Mouse (Mus musculus) frontal cortex, postnatal 10 days (tissue): ENCODE measurements at regions not wholly inside any gene's neighbourhood (a gene's known extent, or its start where the extent isn't known, plus 50 kb on each side); places are given as distances from the start of the nearest gene placed in this dataset.

Experiments
- DNase-seq, 2 experiments: peaks; one replicate each; pipeline ENCODE4 v3.0.0; 2022; ENCODE audit warnings: low spot score in 2 of 2, mixed read lengths in 1 of 2

DNA sequence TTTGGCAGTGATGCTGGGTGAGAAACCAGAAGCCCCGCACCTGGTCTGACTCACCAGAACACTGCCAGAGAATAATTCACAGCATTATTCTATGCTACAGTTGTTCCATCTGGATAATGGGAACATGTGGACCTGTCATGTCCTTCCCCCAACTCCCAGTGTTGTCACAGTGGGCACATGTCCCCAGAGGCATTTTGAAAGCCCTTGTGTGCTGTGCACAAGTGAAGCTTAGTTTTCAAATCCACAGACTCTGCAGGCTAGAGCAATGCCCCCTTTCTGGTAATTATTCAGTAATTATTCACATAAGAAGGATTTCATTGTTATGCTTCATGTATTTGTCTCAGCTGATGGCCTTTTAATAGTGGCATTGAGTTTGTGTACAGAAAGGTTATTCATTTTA, 146.7 kb downstream of the Slc4a3 start:
- no peak for DNase-seq

DNA sequence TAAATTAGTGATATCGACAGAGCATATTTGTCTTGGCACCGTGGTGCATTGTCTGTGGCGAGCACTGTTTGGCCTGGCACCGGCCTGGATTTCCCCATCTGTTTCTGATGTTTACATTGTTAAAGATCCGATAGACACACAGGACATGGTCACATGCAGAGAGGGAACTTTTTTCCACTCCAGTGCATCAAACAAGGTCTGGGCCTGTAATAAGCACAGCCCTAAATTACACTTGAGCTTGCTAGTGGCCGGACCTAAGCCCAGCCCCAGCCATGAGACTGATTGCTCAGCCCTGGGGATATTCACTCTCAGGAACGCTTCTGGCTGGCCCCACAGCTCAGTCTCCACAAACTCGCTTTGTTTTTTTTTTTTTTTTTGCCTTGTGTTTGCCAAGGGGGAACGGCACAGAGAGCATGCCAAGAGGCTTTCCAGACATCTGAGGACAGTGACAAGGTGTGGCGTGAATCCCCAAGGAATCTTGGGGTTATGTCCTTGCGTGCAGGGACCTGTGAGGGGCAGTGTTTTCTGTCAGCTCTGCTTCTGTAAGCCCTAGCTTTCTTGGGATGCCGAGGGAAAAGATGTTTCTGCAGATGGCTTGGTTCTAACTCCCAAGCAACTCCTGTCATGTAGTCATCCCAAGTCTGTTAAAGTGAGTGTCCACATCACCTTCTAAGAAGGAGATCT, 147.3 kb downstream of the Slc4a3 start:
- DNase-seq = no peak

DNA sequence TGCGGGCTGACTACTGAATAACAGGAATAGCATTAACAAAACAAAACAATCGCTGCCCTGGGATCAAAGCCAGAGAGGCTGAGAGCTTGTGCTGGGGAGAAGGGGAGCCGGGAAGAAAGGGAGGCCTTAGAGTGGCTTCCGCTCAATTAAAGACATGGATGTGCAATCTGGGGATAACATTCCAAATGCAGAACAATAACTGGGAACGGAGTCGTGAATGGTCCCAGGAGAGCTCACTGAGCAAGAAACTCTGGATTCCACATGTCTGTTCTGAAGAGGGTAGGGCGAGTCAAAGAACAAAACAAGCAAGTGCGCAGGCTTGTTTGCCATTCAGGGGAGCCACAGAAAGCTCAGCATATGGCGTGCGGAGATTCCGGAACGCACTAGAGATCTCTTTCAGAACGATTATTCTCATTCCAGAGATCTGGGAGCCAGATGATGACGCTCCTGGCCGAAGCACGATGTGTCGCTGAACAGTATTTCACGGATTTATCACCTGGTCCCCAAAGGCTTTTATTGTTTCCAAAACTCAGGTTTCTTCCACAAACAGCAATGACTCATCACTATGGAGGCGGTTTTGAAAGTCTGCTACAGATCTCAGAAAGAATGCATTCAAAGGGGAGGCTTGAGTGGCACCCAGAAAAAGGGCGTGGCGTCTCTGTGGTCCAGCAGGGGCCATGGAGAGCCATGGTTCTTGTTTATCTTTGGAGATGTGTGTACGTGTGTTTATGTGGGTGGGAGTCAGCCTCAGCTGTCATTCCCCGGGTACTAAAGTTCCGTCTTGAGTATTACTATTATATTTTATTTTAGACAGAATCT, 159.0 kb downstream of the Slc4a3 start:
- DNase-seq = peak in 1 of 2 experiments; percentile 17

DNA sequence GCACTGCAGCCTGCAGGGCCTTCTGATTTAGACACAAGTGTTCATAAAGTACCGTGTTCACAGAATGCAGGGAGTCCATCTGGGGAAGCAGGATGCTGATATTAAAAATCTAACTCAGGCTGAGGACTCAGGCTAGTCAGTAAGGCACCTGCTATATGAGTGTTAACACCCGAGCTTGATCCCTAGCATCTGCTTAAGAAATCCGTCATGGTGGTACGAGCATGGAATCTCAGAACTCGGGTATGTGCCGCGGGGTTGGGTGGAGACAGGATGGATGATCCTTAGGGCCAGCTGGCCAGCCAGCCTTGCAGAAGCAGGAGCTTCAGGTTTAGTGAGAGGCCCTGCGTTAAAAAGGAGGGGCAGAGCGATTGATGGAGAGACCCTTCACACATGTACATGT, 160.1 kb downstream of the Slc4a3 start:
- DNase-seq = no peak

DNA sequence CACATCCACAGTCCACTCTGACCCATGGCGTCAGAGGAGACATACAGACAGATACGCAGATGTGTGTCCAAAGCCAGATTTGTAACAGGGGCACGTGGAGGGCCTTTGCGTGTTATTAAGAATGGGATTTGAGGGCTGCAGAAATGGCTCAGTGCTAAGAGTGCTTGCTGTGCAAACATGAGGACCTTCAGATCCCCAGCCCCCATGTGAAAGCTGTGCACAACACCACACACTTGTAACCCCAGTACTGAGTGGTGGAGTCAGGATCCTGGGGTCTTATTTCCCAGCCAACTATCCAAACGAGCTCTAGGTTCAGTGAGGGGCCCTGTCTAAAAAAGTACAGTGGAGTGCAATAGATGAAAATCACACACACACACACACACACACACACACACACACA, 177.4 kb downstream of the Slc4a3 start:
- DNase-seq = no peak

DNA sequence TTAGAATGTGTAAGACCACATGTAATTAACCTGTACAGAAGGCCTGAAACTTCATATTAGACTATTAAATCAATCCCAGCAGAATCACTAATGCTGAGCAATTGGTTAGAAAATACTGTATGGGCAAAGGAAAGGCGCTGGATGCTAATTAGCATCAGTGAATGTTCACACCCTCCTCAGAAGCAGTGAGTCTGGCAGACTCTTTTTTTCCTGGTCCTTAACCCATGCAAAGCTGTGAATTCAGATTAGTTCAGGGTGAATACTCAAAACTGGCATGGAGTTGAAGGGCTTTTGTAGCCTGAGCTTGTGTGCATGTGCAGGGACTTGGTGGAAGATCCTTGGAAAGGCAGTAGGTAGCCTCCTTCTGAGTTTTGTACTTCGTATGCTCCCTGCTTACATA, 179.3 kb downstream of the Slc4a3 start:
- DNase-seq = no peak

DNA sequence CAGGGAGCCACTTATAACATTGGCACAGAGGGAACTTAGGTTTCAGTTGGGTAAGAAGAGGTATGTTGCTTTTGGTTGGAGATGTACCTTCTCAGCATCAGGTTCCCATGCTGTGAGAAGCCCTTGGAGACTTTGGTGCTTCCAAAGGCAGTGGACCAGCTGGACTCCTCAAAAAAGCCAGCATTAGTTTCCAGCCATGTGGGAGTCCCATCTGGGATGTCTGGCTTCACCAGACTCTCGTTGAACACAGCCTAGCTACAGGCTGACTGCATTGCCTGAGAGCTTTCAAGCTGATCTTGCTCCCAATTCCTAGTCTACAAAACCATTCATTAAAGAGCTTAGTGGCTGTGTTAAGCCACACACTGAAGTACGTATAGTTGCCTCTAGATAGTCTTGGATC, 182.8 kb downstream of the Slc4a3 start:
- no peak for DNase-seq

DNA sequence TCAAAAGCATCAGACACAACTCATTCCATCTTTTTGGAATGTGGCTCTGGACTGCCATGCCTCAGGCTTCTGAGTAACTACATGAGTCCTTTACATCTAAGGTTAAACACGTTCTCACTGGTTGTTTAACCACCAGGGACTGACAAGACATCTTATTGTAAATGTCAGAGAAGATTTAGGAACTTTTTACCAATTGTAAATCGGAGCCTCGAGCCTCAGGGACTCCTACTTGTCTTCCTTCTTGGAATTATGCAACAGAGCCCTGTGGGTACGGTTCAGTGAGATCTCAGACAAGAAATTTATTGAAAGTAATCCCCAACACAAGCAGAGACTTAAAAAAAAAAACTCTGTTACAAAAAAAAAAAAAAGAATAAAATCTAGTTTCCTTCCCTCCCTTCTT, 187.7 kb downstream of the Slc4a3 start:
- no peak for DNase-seq

DNA sequence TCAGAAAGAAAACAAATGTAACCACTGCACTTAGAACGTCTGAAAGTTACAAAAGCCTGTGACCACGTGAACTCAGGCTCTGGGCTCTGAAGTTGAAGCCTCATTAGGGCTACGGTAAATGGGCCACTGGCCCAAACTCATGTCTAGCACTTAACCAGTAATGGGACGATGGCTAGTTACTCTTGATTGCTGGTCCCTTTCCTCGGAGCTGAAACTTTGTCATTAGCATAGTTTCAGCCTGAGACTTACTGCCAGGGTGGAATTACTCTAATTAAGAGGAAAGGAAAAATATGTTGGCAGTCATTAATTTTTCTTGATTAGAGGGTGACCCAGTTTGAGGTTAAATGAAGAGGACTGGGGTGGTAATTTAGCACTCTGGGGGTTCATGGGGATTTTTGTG, 192.6 kb downstream of the Slc4a3 start:
- no peak for DNase-seq

DNA sequence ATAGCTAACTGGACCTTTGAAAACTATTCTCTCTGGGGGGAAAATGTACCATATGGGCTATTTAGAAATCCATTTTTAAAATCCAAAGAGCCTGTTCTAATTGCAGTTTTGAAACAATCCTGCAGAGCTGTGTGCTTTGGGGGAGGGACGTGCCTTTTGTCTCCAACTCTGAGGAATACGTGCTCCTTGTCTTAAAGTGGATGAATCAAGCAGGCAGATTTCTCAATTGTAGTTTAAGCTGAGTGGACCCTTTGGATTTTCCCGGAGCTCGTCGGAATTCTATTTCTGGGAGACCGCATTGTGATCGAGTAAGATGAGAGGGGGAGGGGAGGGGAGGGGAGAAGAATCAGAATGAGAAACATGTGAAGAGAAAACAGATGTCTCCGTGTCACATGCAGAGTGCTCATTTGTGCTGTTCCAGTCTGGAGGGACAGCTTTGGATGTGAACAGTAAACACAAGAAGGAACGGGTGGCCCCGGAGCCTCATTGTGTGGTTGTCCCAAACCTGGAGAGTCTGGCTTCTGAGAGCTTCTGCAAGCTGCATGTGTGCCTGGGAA, 203.7 kb downstream of the Slc4a3 start:
- DNase-seq = peak in 1 of 2 experiments; percentile 9

DNA sequence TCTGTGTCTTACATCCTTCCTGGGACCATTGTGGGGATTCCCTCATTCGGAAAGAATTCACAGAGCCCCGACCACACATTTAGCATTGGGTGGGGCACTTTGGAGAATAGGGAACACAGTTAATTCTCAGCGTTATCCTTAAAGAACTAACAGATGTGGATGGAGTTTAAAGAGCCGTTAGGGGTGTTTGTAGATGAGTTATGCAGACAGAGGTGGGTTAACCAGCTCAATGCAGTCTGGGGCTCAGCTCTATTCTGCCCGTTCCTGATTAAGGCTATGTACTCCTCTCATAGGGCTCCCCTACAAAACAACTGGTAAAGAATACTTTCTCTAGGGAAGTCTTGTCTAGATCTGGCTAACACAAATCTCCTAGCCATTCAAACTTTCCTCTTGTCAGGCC, 226.1 kb downstream of the Slc4a3 start:
- no peak for DNase-seq

DNA sequence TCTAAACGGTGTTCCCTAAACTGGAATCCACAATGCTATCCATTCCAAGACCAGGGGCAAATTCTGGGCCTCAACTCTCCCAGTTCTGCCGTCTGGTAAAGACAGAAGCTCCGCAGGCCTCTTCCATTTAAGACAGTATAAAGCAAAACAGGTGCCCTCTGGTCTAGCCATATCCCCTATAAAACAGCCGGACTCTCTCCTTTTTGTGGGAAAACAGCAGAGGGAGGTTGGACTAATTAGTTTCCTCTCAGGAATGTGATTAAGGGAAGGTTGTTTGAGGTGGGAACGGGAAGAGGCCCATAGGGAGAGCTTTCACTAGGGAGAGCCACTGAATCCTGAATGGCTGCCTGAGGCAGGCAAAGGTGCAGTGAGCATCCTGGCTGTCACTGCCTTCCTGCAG, 226.9 kb downstream of the Slc4a3 start:
- no peak for DNase-seq

DNA sequence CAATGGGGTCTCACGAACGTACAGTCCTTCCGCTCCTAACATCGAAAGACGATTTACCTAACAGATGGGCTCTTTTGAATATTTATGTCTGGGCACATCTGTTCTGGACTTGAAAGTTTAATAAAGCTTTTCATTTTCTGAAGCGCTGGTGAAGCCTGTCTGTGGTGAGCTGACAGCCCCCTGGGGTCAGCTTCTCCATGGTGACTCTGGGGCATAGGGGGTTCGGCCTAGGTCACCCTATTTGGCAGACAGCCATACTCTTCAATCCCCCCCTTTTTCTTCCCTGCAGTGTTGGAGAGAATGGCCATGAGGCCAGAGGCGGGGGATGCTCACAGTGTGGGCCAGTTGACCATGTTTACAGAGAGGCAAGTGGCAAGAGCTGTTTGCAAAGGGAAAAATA, 232.8 kb downstream of the Slc4a3 start:
- DNase-seq = no peak

DNA sequence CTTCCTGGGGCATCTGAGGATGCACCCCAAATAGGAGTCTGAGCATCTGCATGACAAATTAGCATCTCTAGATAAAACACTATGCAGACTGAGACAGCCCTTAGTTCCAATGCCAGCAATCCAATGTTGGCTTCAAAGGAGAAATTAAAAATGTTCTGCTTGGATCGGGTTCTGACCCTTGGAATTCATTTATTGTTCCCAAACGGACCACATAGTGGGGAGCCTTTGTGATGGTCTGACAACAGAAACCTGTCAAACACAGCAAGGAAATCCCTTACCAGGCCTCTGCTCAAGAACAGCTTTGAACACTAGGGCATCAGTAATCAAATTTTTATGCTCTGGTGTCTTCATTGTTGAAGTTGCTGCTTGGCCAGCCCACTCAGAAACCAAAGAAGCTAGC, 237.1 kb downstream of the Slc4a3 start:
- DNase-seq = no peak

DNA sequence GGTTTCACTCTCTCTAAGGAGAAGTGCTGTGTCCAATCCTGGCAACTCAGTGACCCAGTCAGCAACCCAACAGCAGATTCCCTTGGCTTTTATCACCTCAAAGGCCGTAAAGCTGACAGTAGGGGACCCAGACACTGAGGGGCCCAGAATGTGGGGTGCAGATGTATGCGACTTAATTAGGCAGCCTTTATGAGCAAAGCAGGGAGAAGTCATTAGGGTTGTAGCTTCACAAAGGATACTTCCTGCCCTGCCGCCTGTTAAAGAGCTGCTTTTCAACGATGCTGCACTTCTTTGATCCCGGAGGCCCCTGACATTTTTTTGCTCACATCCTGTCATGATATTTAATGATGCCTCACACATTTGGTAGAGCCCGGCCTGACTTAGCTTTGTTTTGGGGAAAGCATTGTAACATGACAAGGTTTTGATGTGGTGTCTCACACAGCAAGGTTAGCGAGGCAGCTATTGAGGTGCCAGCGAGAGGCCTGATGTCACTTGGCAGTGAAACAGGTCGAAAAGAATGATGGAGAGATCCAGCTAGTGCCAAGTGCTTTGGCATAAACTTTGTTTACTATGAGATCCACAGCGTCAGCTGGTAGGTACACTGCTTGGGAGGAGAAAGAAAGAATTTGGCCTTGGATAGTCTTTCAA, 240.2 kb downstream of the Slc4a3 start:
- no peak for DNase-seq

DNA sequence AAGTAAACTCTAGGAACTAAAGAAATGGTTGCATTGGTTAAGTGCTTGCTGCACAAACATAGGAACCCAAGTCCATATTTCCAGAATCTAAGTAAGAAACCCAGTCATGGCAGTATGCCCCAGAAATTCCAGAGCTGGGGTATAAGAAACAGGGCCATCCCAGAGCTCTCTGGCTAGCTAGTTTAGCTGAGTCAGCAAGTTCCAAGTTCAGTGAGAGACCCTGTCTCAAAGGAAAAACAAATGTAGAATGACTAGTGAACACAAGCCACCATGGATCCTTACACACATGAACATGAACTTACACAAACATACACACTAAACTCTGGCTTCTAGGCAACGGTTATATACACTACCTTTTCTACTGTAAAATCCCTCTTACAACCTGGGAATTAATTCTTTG, 245.4 kb downstream of the Slc4a3 start:
- DNase-seq = no peak

DNA sequence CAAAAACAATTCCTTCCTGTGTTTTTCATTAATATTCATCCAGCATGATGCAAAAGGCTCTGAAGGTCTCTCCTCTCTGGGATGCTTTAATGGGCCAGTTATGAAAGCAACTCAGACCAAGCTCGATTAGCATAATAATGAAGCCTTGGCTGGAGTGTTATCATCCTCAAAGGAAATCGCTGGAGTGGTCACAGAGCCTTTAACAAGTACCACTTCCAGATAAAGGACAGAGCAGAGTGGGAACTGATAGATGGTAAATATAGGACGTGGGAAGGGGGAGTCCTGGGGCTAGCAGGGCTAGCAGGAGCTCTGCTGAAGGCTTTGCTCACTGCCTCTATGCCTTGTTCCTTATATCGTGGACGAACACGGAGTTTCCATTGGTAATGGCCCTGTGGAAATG, 251.7 kb downstream of the Slc4a3 start:
- DNase-seq = no peak

DNA sequence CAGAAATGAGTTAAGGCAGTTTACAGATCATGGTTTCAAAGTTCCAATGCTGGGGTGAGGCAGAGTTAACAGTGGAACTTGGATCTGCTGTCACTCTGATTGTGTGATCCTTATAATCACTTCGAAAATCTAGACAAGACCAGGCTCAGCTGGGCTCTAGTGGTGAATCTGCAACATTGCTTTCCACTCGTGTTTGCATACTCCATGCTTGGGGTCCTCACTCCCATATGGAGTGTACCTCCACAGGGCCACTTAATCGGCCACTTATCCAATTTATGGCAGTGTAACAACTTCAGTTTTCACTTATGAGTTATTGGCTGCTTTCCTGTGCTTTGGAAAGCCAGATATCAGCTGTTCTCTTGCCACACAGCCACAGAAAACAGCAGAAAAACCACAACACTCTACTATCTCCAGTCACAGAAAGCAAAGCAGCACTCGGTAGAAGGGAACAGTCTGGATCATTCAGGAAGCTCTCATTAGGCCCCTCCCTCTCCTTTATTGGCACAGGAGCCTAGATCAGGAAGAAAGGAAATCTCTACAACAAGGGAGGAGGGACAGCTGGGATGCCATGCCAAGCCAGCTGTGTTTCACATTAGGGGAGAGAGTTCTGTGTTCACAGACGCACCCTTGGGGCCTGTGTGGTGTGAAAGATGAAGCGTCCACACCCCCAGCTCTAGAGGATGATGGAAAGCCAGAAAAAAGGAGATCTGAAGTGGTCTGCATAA, 252.5 kb downstream of the Slc4a3 start:
- DNase-seq = no peak

DNA sequence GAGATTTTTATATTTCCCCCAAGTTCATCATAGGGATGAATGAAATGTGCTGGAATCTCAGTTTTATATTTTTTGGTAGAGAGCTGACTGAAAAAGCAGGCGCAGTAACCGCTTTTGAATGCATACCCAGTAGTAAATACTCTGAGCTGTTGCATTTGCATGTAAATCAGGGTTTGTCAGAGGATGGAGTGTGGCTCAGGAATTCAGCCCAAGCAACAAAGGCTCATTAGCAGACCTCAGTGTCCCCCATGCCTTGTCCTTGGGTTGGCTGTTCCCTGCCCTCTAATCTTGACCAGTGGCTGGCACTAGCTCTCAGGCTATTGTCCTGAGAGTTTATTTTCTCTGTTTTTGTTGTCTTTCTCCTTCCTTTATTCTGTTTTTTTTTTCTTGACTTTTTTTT, 258.4 kb downstream of the Slc4a3 start:
- no peak for DNase-seq

DNA sequence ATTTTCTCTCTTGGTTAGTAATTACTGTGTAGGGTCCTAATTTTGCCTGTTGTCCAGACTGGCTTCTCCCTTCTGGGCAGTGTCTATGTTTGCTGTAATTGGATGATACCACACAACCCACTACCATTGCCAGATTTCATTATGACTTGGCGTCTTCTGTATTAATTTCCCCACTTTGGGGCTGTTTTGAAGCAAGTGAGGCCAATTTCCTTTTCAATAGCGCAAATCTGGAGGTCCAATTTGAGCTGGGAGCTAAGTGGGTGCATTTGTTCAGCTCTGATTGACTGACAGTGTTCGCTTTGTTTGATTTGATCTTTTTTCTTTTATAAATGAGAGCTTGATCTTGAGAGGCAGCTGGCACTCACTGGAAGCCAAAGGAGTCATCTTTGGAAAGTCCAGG, 266.4 kb downstream of the Slc4a3 start:
- DNase-seq = no peak

DNA sequence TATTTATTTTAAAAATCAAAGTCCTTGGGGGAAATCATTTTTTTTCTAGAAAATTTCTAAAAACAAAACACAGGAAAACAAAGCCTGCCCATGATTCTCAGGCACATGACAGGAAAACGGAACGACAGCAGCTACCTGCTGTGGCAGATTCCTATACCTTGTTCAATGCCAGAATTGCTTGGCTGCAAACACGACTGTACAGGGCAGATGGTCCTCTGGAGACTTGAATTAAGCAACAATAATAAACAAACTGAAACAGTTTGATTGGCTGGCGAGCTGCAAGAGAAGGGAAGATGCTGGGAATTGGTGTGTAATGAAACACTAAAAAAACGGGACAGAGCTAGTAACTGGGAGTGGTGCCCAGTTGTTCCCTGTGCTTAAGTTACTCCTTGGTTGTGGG, 280.1 kb downstream of the Slc4a3 start:
- no peak for DNase-seq
